Mouse (Mus musculus) adrenal gland, postnatal 10 days (tissue): ENCODE results near the gene Tmem54. TPM values are rescaled to one million over a fixed set of nuclear protein-coding genes. Genes with fewer than 3 reads are reported as not detected.
A peak's percentile ranks its signal among the peaks of the same experiment; 100 is the strongest.

Experiments used
- DNase-seq: peaks from one replicate; pipeline ENCODE4 v3.0.0; 2021; ENCODE audit warnings: mixed read lengths
- total RNA-seq, 2 experiments: library from RNA; stranded (reverse); gene quantifications; 2 replicates each; pipeline ENCODE4 v1.2.3; 2021

The Tmem54 gene
- total RNA-seq, 2 experiments from 2014 or later = not detected

DNA sequence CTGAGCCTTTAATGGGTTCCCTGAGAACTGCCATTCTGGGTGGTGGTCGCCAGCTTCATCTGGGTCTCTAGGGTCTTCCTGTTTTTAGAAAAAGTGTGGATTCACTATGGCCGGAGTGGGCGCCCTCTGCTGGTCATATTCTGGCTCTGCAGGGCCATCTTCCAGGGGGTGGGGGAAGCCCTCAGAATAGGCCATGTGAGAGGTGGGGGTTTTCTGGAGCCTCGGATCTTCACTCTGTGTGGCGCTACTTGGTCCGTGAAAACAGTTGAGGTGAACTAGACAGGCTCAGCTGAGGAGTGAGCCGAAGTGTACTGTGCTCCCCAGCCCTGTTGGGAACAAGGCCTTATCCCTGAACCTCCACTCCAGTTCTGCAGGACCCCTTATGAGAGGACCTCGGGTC is 24.8 kb downstream of the Tmem54 start:
- peak; percentile 43 for DNase-seq

- DNase-seq = no peak
These were observed 25.5 kb downstream of the Tmem54 start for GRCm38 (mm10) chr4:129130755-129131303.

GRCm38 (mm10) chr4:129134799-129135585 is 29.6 kb downstream of the Tmem54 start:
- DNase-seq = peak; percentile 87

- no peak for DNase-seq
These were observed 30.3 kb downstream of the Tmem54 start for GRCm38 (mm10) chr4:129135637-129136036.

GRCm38 (mm10) chr4:129136189-129136578 is 30.8 kb downstream of the Tmem54 start:
- DNase-seq = no peak

DNA sequence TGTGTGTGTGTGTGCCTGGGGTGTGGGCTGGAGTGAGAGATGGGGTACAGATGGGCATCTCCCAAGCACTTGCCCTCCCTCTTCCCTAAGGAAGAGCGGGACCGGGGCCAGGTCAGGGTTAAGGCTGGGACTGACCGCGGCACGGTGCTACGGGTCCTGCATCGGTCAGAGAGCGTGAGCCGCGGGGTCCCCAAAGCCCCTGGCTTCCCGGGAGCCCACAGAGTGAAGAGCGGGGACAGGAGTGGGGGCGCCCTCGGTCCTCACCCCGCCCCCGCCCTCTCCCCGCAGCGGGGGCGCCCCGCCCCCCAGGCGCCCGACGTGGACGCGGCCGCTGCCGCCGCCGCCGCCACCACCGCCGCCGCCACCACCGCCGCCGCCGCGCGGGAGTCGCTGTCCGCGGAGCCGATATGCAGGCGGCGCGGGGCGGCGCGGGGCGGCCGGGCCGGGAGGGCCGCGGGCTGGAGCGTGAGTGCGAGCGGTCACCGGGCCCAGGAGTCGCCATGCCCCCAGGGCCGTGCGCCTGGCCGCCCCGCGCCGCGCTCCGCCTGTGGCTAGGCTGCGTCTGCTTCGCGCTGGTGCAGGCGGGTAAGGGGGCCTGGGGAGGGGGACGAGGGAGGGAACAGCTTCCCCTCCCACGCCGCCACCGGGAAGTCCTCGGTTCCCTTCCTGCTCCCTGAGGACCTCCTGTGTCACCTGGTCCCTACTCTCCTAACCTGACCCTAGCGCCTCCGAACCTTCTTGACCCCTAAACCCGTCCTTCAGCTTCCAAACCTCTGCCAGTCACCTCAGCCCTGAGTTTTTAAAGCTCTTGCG is 31.4 kb downstream of the Tmem54 start, which contains the start of gene Fndc5:
Fndc5 (plus strand) TSS at position 421 of the 813 bp plus-strand sequence.
- DNase-seq = peak; percentile 51

- DNase-seq = no peak
These were observed 32.3 kb downstream of the Tmem54 start for GRCm38 (mm10) chr4:129137392-129138321.

DNA sequence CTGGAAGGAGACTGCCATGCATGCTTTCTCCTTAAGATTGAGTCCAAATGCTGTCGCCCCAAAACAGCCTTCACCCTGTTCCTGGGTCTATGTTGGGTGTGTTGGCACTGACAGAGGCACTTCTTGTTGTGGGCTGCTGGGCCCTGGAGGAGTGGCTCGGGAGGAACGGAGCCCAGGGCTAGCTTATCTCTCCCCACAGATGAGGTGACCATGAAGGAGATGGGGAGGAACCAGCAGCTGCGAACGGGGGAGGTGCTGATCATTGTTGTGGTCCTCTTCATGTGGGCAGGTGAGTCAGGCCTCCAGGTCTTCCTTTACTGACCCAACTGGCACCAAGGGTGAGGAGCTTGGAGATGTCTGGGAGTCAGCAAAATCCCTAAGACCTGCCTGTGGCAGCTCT is 34.3 kb downstream of the Tmem54 start:
- DNase-seq = no peak

DNA sequence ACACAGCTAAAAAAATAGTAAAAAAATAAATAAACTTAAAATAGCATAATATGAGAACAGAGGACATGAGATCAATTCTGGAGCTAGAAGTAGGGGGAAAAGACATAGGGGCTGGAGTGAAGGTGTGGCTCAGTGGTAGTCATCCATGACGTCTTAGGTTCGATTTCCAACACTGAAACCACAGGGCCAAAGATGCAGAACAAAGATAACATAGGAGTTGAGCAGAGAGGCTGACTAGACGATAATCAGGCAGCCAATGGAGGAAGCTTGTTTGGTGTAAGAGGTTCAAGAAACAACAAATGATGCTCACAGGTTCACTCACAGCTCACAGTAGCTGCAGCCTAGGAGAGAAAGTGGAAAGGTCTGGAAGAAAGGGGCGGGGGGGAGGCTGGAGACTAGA is 35.5 kb downstream of the Tmem54 start:
- DNase-seq = no peak

GRCm38 (mm10) chr4:129141560-129142438 is 36.5 kb downstream of the Tmem54 start:
- DNase-seq = peak; percentile 58

DNA sequence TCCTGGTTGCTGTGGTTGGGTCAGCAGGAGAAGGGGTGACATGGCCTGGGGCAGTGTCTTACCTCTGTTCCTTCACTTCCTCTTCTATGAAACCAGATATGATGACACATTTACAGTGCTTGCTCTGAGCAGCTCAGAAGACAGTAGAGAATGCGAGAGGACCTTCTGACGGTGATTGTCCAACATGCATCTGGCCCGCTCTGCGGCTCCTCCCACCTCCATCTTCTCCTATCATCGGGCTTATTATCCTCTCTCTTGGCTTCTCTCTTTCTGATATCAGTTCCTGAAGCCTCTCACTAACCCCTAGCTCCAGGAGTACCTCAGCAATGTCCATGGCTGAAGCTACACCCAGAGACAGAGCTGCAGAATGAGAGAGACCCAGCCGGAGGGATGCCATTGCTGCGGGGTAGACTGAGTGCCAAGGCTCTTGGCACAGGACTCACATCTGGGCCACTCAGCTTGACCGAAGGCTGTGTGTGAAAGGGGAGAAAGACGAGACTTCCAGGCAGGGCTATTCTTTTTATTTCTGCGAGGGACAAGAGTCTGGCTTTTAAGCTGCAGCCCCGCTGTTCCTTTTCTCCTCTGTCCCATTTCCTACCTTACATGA is 37.2 kb downstream of the Tmem54 start:
- DNase-seq = peak; percentile 49

GRCm38 (mm10) chr4:129143509-129143908 is 38.2 kb downstream of the Tmem54 start:
- no peak for DNase-seq

DNA sequence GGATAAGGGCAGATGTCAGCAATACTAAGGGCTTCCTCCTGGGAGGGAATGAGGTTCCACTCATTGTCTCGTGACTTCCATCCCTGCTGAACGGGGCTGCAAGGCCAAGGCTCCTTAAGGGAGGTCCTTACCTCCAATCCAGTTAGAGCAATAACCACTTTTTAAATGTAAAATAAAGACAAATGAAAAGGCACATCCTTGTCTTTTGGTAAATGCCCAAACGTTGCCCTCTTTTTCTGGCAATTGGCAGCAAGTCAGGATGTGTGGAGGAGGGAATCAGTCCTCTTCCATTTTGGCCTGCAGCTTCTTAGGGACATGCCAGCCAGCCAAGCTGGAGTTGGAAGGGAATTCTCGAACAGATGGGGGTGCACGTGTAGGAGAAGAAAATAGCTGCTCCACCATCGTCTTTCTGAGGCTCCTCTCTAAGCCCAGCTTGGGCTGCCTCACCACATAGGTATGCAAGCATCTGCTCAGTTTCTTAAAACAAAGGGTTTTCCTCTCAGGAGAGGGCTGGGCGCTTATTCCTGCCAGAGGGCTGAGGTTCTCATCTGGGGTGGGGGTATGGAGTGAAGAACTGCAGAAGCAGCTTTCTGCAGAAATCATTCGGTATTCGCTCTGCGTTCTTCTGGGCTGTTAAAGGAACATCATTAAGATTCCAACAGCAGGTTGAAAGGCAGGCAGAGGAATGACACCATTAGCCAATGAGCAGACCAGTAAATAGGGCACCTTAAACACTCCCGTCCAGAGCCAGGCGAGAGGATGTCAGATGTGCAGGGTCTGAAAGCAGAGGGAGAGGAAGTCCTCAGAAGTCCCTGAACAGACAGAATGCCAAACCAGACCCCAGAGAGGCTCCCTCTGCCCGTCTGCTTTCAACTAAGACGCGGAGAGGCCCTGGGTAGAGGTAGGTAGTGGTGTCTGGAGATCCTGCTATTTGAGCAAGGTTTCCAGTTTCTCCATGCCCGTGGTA is 39.3 kb downstream of the Tmem54 start:
- no peak for DNase-seq

- DNase-seq = no peak
These were observed 40.1 kb downstream of the Tmem54 start for GRCm38 (mm10) chr4:129145411-129145810.

GRCm38 (mm10) chr4:129145943-129146342 is 40.6 kb downstream of the Tmem54 start:
- no peak for DNase-seq

GRCm38 (mm10) chr4:129146392-129146791 is 41.0 kb downstream of the Tmem54 start:
- DNase-seq = no peak

GRCm38 (mm10) chr4:129147552-129148103 is 42.3 kb downstream of the Tmem54 start:
- no peak for DNase-seq

DNA sequence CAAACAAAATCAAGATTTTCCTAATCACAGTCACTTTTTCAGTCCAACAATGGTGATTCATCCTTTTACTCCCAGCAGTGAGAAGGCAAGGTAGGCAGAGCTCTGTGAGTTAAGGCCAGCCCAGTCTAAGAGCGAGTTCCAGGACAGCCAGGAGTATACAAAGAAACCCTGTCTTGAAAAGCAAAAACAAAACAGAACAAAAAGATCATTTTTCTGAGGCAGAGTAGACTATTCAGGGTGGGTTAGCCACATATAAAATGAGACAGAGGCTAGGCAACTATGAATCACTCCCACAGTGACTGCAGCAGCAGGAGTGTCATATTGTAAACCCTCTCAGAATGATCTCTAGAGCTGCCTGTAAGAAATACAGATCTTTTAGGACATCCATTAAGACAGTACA is 44.0 kb downstream of the Tmem54 start:
- DNase-seq = no peak

DNA sequence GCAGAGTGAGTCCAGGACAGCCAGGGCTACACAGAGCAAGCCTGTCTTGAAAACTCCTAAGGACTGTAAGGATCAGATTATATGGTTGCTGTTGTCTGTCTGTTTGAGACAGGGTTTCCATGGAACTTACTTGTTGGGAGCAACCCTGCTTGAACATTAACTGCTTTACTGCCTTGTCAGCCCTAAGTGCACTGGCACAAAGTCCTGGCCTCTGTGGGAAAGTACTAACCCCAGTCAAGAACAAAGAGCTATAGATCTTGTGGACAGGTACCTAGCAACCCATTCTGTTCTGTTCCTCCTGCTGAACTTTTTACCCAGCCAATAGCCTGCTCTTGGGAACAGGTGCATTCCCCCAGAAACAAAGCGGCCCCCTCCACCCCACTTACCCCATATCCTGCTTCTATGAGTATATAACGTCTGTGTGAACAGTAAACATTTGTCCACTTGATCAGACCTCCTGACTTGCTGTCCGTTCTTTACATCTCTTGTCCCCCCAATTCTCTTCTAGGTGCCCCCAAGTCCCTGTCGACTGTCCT is 46.0 kb downstream of the Tmem54 start:
- DNase-seq = no peak
